Mouse (Mus musculus): Measurements from ENCODE around the gene Slc45a3. TPM values are rescaled to one million over a fixed set of nuclear protein-coding genes. Genes with fewer than 3 reads are reported as not detected.

Slc45a3 gene
- total RNA-seq (2021) = 1 to 10 TPM; 2.0 to 2.6 TPM
- long read RNA-seq, experiment 1, partial matches to known transcripts = 0 of 5 reads
- long read RNA-seq, experiment 1, other reads (novel, unspliced or antisense) = 2 of 5 reads
- long read RNA-seq, experiment 2, partial matches to known transcripts = 1 of 3 reads
- long read RNA-seq, experiment 2, other reads (novel, unspliced or antisense) = 1 of 3 reads

DNA sequence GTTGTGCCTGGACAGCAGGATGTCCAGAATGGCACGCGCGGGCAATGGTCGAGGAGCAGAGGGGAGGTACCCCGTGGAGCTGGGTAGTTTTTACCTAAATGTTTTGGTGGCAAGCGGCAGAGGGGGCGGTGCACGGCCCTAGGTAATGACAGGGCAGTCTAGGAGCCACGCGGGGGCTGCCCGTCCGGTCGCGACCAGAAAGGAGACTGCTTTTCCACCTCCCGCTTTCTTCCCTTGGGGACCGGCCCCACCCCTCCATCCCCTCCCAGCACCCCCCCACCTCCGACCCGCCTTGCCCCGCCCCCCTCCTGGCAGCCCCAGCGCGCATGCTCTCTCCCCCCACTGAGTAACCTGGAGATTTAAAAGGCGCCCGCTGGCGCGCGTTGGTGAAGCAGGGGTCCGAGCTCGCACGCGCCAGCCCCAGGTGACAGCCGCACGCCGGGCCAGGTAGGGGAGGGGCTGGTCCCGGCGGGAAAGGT, at the start of gene Slc45a3:
Gene Slc45a3, plus strand, starts transcription at position 362 of the 479 bp plus-strand sequence.
- DNase-seq (ENCODE audit: low spot score in 2 of 2) = no peak

DNA sequence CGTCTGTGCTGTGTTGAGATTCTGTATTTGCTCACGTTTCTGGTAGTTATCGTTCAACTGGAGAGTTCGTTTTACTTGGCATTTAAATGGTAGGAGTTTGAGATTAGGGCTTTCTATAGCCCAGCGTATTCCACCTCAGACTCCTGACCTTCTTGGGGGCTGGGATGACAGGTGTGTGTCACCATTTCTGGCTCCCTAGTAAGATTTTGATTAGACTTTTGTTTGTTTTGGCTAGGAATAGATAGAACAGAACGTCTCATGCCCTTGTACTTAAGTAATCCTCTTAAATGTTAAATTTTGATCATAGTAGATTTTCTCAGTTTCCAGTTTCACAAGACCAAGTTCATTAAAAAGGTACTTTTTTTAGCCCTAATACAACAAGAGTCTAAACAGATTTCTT, 45.1 kb upstream of the Slc45a3 start:
- DNase-seq (ENCODE audit: low spot score in 2 of 2) = no peak

DNA sequence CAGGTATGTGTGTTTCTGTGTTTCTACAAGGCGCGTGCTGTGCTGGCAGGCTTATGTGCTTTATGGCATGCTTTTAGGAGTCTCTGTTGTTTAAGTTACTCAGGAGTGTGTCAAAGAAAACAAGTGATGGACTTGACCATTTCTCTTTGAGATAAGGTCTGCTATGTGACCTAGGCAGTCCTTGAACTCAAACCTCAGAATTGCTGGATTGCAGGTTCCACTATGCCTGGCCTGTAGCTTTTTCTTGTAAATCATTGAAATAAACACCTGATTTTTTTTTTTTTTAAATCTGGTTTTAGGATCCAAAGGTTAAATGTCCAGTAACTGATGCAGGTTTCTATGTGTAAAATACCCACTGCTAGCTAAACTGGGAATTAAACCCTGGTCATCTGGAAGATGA, 43.7 kb upstream of the Slc45a3 start:
- DNase-seq (ENCODE audit: low spot score in 2 of 2) = no peak

DNA sequence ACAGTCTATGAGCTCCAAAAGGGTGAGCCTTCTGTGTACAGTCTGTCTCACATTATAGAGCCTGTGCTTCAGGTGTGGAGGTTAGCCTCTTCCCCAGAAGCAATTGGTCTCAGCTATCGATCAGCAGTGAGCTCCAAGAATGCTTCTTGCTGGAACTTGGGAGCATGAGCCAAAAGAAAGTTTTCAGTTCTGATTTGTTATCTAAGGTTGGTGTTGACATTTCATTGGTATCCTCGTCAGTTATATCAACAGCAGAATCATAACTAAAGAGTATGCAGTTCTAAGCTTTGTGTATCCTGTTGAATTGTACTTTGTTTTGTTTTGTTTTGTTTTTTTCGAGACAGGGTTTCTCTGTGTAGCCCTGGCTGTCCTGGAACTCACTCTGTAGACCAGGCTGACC, 40.7 kb upstream of the Slc45a3 start:
- DNase-seq (ENCODE audit: low spot score in 2 of 2) = no peak

DNA sequence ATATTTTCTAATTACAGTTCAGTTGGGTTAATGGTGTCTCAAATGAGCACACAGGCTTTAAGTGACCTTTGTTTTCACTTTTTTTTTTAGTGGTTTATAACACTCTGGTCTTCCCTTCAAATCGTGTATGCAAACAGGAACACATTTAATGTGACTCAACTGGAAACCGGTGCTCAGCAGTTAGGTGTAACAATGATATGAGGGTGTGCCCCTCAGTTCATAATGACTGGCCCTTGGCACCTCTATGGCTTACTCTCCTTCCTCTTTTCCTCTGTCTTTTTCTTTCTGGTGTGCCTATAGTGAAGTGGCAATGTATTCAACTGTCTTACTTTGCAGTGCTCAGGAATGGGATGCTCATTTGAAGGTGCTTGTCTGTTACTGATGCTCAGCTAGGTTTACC, 29.3 kb upstream of the Slc45a3 start:
- DNase-seq (ENCODE audit: low spot score in 2 of 2) = no peak

DNA sequence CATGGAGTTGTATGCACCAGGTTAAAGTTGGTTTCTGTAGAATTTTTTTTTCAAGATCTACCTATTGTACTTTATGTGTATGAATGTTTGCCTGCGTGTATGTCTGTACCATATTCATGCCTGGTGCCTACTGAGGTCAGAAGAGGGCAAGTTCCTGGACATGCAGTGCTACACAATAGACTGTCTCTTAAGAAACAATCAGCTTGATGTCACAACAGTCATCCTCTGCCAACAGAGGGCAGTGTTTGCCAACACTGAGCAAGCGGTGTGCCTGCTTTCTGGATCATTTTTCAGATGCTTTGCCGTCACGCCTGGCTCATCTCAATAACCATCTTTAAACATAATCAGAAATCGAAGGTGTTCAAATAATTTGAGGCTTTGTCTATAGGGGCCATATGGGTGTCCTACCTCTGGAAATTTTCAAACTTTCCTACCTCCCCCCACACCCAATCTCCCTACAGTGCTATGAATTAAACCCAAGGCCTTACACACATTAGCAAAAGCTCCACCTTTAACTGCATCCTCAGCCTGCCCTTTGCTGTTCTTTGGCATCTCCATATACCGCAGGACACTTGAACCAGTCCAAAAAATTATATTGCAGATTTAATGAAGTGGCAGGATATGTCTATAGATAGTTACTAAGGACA, 25.0 kb upstream of the Slc45a3 start:
- DNase-seq (ENCODE audit: low spot score in 2 of 2) = peak; percentile 66 to 76

DNA sequence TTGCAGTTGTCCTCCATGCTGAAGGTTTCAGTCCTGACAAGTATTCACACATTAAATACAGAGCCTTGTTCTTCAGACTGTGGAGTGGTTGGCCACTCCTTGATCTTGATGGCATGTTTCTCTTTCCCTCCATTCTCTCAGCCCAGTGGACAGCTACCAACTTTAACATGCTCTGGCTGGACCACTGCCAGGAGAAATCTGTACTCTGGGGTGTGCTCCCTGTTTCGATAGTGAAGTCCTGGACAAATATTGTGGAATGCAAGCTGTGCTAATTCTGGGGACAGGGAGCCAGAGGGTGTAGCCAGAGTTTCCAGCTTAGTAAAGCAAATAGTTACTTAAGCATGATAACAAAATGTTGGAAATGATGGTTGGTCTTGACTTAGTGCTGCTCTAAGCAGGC, 24.0 kb upstream of the Slc45a3 start:
- DNase-seq (ENCODE audit: low spot score in 2 of 2) = no peak

DNA sequence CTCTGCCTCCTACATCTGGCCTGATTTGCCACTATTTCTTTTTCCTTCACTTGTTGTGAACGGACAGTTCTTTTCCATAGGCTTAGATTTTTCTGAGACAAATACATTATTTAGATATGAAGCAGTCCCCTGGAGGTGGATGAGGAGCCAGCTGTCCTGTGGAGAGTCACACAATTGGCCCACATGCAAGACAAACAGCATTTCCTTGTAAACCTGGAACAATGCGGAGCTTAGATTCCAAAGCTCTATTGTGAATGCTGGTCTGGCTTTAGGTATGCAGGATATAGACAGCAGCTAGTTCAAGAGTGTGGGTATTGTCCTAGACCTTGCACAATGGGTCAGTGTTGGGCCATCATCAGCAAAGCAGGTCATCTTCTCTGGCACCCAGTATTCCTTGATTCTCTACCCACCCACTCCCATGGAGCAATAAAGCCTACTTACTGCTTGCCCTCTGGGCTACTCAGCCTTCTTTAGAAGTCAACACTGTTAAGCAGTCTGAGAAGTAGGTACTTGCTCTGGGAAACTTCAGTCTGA, 22.0 kb upstream of the Slc45a3 start:
- DNase-seq (ENCODE audit: low spot score in 2 of 2) = no peak

DNA sequence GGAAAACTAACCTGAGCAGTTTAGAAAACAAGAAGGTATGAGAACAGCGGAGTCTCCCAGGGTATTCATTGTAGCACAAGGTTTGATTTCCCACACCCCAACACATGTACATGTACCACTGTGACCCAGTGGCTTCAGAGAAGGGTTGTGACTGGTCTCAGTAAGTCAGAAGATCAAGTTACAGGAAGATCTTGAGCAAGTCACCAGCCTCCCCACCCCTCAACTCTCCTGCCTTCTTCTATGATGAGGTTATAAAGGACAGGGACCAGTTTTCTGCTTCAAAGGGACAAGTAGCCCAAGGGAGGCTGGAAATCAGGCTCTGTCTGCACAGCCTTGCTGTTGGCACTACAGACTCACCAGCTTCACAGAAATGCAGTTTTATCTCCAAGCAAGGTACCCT, 21.3 kb upstream of the Slc45a3 start:
- DNase-seq (ENCODE audit: low spot score in 2 of 2) = no peak

DNA sequence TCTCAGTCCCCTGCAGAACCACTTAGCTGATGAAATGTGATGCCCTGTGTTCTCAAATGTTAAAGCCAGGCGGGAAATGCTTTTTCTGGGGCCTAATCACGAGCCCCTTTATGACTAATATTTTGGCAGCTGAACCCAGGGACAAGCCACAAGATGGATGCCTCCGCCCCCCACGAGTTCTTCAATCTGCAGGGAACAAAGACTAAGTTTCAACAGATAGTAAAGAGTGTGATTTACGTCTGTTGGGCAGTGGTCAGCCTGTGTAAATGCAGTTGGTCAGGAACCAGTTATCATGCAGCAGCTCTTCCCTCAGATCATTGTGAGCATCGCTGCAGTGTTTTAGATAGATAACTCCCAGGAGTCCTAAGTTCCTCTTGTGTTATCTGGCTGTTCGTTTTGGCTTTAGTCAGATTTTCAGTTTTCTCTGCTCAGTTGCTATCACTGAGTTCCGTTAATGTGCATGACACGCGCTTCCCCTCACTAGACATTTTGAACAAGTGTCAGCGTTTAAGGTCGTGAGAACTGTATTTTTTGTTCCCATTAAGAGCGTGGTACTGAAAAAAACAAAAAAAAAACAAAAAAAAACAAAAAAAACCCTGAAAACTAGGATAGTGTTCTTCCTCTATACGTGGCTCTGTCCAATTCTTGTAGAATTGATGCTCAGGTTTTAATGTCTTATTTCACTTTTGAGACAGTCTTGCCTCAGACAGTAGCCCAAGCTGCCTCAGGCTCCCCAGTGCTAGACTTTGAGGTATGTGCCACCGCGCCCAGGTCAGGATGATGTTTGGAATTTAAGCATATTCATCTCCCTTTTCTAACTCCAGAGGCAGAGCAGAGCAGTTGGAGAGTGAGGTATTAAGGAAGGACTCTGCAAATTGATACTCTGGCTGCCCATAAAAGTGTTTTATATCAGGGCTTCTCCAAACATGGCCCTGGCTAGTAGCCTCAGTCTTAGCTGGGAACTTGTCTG, 19.9 kb upstream of the Slc45a3 start:
- no peak for DNase-seq (ENCODE audit: low spot score in 2 of 2)

DNA sequence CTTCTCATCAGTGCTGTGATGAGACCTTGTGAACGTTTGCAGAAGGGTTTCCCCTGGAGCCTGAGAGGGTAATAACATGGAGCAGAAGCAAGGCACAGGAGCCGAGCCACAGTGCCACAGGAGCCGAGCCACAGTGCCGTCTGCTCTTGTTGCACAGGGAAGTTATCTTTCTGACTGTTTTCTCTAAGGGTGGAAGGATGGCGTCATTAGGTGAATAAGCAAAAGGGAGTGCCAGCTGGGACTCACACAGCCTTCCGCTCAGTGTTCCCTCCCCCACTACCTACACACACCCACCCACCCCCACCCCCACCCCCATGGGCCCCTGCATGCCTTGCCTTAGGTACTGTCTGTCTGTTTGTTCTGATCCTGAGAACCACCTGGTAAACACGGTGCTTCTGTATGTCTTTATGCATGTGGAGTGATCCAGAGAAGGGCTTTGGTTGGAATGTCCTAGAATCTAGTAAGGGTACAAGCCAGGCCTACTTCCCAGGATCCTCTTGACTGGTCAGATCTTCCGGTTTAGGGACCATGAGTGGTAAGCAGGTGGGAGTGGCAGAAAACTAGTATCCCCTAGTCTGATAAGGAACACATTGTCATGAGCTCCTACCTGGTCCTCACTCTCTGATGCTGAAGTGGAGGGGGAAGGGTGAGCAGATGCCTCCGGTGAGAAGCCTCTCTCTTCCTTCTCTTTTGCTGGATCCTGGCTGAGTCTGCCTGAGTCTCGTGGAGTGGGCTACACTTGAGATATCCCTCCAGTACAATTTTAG, 16.9 kb upstream of the Slc45a3 start:
- no peak for DNase-seq (ENCODE audit: low spot score in 2 of 2)

DNA sequence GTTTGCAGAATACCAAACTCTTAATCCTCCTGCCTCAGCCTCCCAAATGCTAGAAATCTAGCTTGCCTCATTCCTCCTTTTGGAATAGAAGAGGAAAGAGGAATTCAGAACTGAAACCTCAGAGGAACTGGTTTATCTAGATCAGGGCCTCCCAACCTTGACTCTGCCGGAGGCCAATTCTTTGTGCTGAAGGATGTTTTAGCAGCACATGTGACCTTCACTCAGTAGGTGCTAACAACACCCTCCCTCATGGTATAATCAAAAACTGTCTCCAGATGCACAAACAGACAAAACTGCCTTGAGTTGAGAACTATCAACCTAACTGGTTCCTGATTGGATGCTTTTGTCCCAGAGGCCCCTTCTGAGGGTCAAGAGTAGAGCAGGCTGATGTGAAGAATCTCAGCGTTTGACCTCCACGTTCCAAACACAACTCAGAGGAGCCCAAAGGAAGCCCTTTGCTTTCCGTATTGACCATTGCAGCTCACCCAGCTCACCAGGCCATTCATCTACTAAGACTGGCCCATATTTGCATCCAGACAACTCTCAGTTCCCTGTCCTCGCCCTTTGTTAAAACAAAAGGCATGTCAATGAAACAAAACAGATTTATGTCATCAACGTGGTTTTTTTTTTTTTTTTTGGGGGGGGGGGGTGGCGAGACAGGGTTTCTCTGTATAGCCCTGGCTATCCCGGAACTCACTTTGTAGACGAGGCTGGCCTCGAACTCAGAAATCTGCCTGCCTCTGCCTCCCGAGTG, 16.1 kb upstream of the Slc45a3 start:
- DNase-seq (ENCODE audit: low spot score in 2 of 2) = no peak

DNA sequence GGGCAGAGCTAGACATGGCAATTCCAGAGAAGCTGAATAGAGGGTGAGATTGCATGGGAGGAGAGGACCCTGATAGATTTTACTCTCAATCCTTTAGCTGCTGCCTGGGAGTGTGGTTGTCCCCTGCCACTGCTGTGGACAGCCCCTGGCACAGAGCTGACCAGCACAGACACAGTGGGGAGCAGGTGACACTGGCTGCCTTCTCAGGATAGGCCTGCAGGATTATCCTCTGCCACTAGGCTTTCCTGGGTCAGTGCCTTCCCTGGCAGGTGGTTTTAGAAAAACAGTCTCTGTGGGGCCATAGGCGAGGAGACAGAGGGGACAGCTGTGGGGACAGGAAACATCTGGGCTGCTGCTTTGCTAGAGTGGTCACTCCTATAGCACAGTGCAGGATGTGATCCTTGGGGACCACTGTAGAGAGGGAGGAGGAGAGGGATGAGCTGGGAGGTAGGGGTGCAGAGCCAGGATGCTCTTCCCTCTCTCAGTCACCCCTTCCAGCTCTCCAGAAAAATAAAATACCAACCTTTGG, 14.7 kb upstream of the Slc45a3 start:
- no peak for DNase-seq (ENCODE audit: low spot score in 2 of 2)

DNA sequence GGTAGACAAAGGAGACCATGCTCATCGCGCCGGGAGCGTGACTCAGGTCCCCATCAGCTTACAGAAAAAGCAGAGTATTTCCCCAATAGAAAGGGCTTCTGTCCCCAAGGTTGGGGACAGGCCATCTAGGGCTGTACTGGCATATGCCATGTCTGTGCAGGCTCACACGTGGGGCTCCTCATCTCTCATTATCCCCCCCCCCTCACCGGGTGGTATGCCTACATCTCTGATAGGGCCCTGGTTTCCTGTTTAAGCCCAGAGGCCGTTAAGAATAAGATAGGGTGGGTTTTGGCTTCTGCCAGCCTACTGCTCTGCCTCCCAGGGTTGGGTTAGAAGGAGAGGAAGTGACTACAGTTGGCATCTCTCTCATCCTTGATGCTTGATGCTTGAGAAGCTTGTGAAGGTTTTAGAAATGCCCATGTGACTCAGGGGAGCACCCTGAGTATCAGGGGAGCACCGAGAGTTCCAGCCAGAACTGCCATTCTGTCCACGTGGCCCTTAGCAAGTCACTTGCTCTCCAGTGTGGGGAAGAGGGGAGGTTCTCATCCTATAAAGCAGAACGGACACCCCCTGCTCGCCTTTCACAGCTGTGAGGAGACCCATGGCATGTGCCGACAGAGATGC, 8.4 kb upstream of the Slc45a3 start:
- no peak for DNase-seq (ENCODE audit: low spot score in 2 of 2)

DNA sequence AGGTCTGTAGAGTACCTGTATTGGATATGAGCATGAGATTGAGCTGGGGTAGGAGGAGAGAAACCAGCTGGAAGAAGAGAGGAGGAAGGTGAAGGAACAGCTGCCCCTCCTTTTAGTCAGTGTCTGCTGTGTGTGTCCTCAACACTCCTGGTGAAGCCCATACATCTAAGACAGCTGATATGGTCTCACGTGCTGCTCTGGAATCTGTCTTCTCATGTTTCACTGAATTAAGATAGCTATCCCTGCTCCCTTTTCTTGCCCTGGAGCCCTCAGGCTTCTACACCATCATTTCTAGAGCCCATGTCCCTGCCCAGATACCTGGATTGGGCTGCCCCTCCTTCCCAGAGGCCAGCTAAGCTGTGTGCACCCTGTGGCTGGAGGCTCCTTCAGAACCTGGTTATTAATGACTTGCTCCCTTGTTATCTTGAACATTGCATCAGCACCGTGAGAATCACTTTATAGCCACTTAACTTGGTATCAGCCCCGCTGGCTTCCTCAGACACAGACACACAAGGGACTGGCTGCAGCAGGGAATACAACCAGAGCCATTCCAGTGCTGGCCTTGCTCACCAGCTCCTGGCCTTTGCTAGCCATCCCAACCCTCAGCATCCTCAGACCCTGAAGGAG, 7.5 kb upstream of the Slc45a3 start:
- no peak for DNase-seq (ENCODE audit: low spot score in 2 of 2)

DNA sequence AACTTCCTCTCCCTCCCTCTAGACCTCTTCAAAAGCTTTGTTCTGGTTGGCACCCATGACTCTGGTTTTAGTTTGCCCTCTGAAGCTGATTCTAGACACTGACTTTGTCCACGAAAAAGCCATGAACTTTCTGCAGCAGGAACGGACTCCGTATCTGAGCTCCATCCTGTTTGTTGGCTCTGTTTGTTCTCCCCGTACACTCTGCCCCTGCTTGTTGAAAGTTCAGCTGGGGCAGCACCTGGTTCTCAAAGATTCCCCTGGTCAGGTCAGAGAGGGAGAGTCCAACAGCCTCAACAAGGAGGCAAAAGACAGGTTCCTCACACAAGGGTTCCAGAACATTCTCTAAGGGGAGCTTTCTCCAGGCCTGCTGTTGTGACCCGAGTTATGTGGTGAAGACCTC, 5.4 kb upstream of the Slc45a3 start:
- DNase-seq (ENCODE audit: low spot score in 2 of 2) = no peak

DNA sequence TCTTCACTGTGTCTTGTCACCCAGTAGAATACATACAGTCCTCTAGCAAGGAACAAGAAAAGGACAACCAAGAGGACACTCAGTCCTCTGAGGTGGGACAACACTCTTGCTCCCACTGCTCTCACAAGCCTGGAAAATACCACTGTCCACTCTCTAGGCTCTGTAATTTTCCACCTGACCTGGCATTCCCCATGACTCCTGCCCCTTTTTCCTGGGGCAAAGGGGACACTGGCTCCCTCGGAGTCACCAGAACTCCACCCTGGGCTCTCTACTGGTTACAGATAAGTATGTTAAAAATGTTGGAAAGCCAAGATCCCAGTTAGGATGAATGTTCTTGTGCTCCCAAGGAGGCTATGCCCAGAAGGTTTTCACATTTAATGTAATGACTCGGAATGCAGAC, 1.8 kb upstream of the Slc45a3 start:
- DNase-seq (ENCODE audit: low spot score in 2 of 2) = no peak

DNA sequence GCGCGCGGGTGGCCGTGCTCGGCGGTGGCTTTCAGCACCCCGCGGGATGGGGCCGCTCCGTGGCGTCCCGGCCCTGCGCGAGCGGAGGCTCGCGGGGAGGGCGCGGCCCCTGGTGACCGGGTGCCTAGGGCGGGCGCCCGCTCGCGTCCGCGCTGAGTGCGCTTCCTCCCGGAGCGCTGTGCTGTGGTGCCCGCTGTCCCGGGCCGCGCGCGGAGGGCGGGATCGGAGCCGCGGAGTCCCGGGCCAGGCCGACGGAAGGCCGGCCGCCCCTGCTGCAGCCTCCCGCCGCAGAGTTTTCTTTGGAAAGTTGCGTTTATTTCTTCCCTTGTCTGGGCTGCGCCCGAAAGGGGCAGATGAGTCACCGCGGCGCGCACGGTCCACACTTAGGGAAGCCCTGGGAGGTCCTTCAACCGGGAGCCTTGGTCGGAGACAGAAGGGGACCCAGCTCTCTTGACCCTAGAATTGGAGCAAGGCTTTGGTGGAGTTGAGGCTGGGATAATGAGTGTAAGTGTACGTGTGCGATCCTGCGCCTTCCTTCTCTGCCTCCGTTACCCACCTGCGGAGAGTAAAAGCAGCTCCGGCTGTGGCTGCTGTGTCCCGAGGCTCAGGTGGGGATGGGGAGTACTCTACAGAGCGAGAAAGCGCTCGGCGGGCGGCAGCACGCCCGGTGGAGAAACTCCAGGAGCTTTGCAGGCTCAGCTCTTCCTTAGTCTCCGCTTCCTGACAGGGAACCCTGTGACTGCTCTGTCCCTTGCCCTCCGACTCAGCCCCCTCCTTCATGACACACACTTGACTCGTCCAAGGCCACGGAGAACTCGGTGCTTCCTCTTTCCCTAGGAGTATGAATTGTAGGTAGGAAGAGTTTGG, 551 bp downstream of the Slc45a3 start:
- no peak for DNase-seq (ENCODE audit: low spot score in 2 of 2)

All from layer of hippocampus, postnatal 14 days (tissue).